Mouse (Mus musculus) heart, postnatal 25 days (tissue): ENCODE results near the gene Igfl3. TPM values are rescaled to one million over a fixed set of nuclear protein-coding genes. Genes with fewer than 3 reads are reported as not detected.

Experiments used
- DNase-seq: peaks from one replicate; pipeline ENCODE4 v3.0.0; 2022; ENCODE audit warnings: low spot score
- intact Hi-C: fragments of 180-260 bp; cut with DNase I; formaldehyde crosslinking; loops from one replicate; pipeline ENCODE4 v1.15.1; 2025
- total RNA-seq, 2 experiments: library from RNA; stranded (reverse); gene quantifications; 2 replicates each; pipeline ENCODE4 v1.2.3; 2021

The Igfl3 gene
- total RNA-seq = not detected

GRCm38 (mm10) chr7:18176194-18176593 is at the start of gene Igfl3:
TSS of gene Igfl3 (plus strand) at chr7:18176494.
- intact Hi-C loops = no loop called here
- no peak for DNase-seq

- DNase-seq = no peak
- intact Hi-C loops = no loop called here
Measured at GRCm38 (mm10) chr7:18210938-18211337, 34.6 kb downstream of the Igfl3 start.

GRCm38 (mm10) chr7:18214699-18215098 is 38.4 kb downstream of the Igfl3 start:
- DNase-seq = no peak
- intact Hi-C loops = no loop called here

Other genes with a start within 250 kb of the Igfl3 start
- not detected for gene Ceacam11, start 204.4 kb upstream of the Igfl3 start, total RNA-seq
- not detected for gene Ceacam13, start 166.6 kb upstream of the Igfl3 start, total RNA-seq
- not detected for gene Ceacam12, start 110.6 kb upstream of the Igfl3 start, total RNA-seq
- gene Mill1, start 68.9 kb downstream of the Igfl3 start, total RNA-seq = not detected
- gene Psg18, start 178.5 kb downstream of the Igfl3 start, total RNA-seq = not detected